Mouse (Mus musculus) liver, adult 2 months (tissue): ENCODE measurements around the gene Eng. TPM values are rescaled to one million over a fixed set of nuclear protein-coding genes. Genes with fewer than 3 reads are reported as not detected.

Experiments
- DNase-seq: peaks from one replicate; pipeline ENCODE4 v3.0.0-alpha.2; 2011; ENCODE audit warnings: low read depth, low spot score; ENCODE audit errors: extremely low read depth
- H3K27ac ChIP-seq: fragments of 200-500 bp; replicated peaks from 2 replicates; pipeline ENCODE4 v1.5.1; 2012; ENCODE audit warnings: low read depth, mild to moderate bottlenecking, control low read depth, inconsistent platforms, low read length; ENCODE audit not compliant: insufficient read depth
- H3K27me3 ChIP-seq: fragments of 200-500 bp; 2 replicates; pipeline ENCODE4 v1.6.1; 2012; ENCODE audit warnings: mild to moderate bottlenecking, moderate library complexity, low read length, inconsistent platforms; ENCODE audit not compliant: control insufficient read depth, insufficient read depth
- H3K36me3 ChIP-seq: fragments of 200-500 bp; 2 replicates; pipeline ENCODE4 v1.6.1; 2012; ENCODE audit warnings: low read length, inconsistent platforms; ENCODE audit not compliant: control insufficient read depth, insufficient read depth
- H3K4me1 ChIP-seq: fragments of 200-500 bp; 2 replicates; pipeline ENCODE4 v1.6.1; 2011; ENCODE audit warnings: low read length; ENCODE audit not compliant: control insufficient read depth, insufficient read depth
- H3K4me3 ChIP-seq: fragments of 200-500 bp; 2 replicates; pipeline ENCODE4 v1.5.1; 2011; ENCODE audit warnings: low read depth, mild to moderate bottlenecking, control low read depth, low read length, moderate library complexity; ENCODE audit not compliant: insufficient read depth
- H3K79me2 ChIP-seq: fragments of 200-500 bp; 2 replicates; pipeline ENCODE4 v1.6.1; 2012; ENCODE audit warnings: inconsistent platforms, mild to moderate bottlenecking, low read length, moderate library complexity; ENCODE audit not compliant: control insufficient read depth, insufficient read depth
- H3K9ac ChIP-seq: fragments of 200-500 bp; 2 replicates; pipeline ENCODE4 v1.6.1; 2012; ENCODE audit warnings: low read depth, mild to moderate bottlenecking, control low read depth, inconsistent platforms, low read length
- CTCF ChIP-seq: fragments of 200-500 bp; IDR thresholded peaks from 2 replicates; pipeline ENCODE4 v1.5.1; 2011; ENCODE audit warnings: low read depth, low read length, control low read depth
- POLR2A ChIP-seq: fragments of 200-500 bp; IDR thresholded peaks from 2 replicates; pipeline ENCODE4 v1.6.1; 2011; ENCODE audit warnings: low read length, control low read depth; ENCODE audit not compliant: insufficient read depth; ENCODE audit errors: extremely low read depth
- WGBS: fragments of 180-500 bp; shearing (Covaris S2); methylation state at CpG from one replicate; pipeline ENCODE4 v1.1.7; 2018; 5-methylcytosine and 5-hydroxymethylcytosine counted together
- polyA plus RNA-seq: library from polyadenylated mRNA; depleted of rRNA; stranded (reverse); fragments of >200 nt; gene quantifications from 2 replicates; pipeline ENCODE4 v1.2.3, GENCODE M21; 2012
- total RNA-seq: library from RNA; depleted of rRNA; stranded (reverse); fragments of >200 nt; gene quantifications from 2 replicates; pipeline ENCODE4 v1.2.3, GENCODE M21; 2014

Gene Eng
- total and polyA plus RNA-seq, 2 experiments, result 14.2 to 70.8 TPM

GRCm38 (mm10) chr2:32625212-32625872 is 21.1 kb upstream of the Eng start:
- Histone ChIP-seq H3K79me2 (no peaks in the 10 kb centered on the region), H3K9ac (no peak overlapping the region), H3K36me3 (no peaks in the 10 kb centered on the region), H3K4me3 (no peak overlapping the region), H3K4me1 (0 out of 2 replicates have a peak, but pooled peaks cover 3% of the 10 kb centered on the region), H3K27ac (no peak overlapping the region), H3K27me3 (no peaks in the 10 kb centered on the region)
- WGBS, result 47% methylated on average over 13 of the region's 13 CpGs
- TF ChIP-seq CTCF (no peak), POLR2A (no peak)
- DNase-seq, result no peak

GRCm38 (mm10) chr2:32625873-32626694 is 20.3 kb upstream of the Eng start:
- H3K4me3 ChIP-seq, result no peak overlapping the region
- no peaks in the 10 kb centered on the region for H3K4me1 ChIP-seq
- TF ChIP-seq CTCF (no peak), POLR2A (no peak)
- no peak overlapping the region for H3K9ac ChIP-seq
- H3K27me3 ChIP-seq, result no peaks in the 10 kb centered on the region
- H3K27ac ChIP-seq, result no peak overlapping the region
- H3K36me3 ChIP-seq, result no peaks in the 10 kb centered on the region
- H3K79me2 ChIP-seq, result no peaks in the 10 kb centered on the region
- WGBS, result 64% methylated on average over 5 of the region's 5 CpGs
- DNase-seq, result no peak

- 88% methylated on average over 20 of the region's 20 CpGs for WGBS
- Histone ChIP-seq H3K36me3 (no peaks in the 10 kb centered on the region), H3K79me2 (no peaks in the 10 kb centered on the region), H3K27ac (no peak overlapping the region), H3K4me3 (no peak overlapping the region), H3K27me3 (no peaks in the 10 kb centered on the region), H3K4me1 (no peaks in the 10 kb centered on the region), H3K9ac (no peak overlapping the region)
- no peak for DNase-seq
- no peak for TF ChIP-seq CTCF
- TF ChIP-seq POLR2A, result no peak
These were observed 18.9 kb upstream of the Eng start for GRCm38 (mm10) chr2:32627266-32628043.

GRCm38 (mm10) chr2:32628044-32628550 is 18.3 kb upstream of the Eng start:
- no peak for TF ChIP-seq CTCF
- no peak for TF ChIP-seq POLR2A
- no peaks in the 10 kb centered on the region for H3K79me2 ChIP-seq
- no peak for DNase-seq
- no peaks in the 10 kb centered on the region for H3K4me1 ChIP-seq
- no peak overlapping the region for H3K4me3 ChIP-seq
- no peaks in the 10 kb centered on the region for H3K27me3 ChIP-seq
- 91% methylated on average over 4 of the region's 4 CpGs for WGBS
- H3K27ac ChIP-seq, result no peak overlapping the region
- no peak overlapping the region for H3K9ac ChIP-seq
- H3K36me3 ChIP-seq, result no peaks in the 10 kb centered on the region

- Histone ChIP-seq H3K36me3 (no peaks in the 10 kb centered on the region), H3K4me1 (no peaks in the 10 kb centered on the region), H3K27ac (no peak overlapping the region), H3K79me2 (no peaks in the 10 kb centered on the region), H3K9ac (no peak overlapping the region), H3K27me3 (no peaks in the 10 kb centered on the region), H3K4me3 (no peak overlapping the region)
- DNase-seq, result no peak
- TF ChIP-seq CTCF (no peak), POLR2A (no peak)
- 80% methylated on average over 5 of the region's 5 CpGs for WGBS
These were observed 17.7 kb upstream of the Eng start for GRCm38 (mm10) chr2:32628729-32629128.
